Mouse (Mus musculus) forebrain, embryonic 14.5 days (tissue): Measurements from ENCODE around the gene Arfgap3. TPM values are rescaled to one million over a fixed set of nuclear protein-coding genes. Genes with fewer than 3 reads are reported as not detected.
"Not testable (repeated sequence)": the region's sequence is repeated elsewhere in the genome, so short reads cannot be mapped to it uniquely, and the experiment has no call there.

ENCODE experiments used
- ATAC-seq: fragments of 200-750 bp; cut with Nextera tagmentation; 2 replicates; pipeline ENCODE4 v1.8.0; 2017; ENCODE audit warnings: mild to moderate bottlenecking, moderate library complexity
- DNase-seq: peaks from one replicate; pipeline ENCODE4 v3.0.0-alpha.2; 2015; ENCODE audit warnings: low spot score
- H3K27ac ChIP-seq: fragments of 300-500 bp; sonication (generic); 2 replicates; pipeline ENCODE4 v1.5.1; 2014; ENCODE audit warnings: low read depth, mild to moderate bottlenecking, control low read depth, low read length, moderate library complexity
- H3K27me3 ChIP-seq: fragments of 300-500 bp; sonication (generic); replicated peaks from 2 replicates; pipeline ENCODE4 v1.6.1; 2014; ENCODE audit warnings: low read length, control low read depth, mixed read lengths; ENCODE audit not compliant: control insufficient read depth, insufficient read depth
- H3K36me3 ChIP-seq: fragments of 300-500 bp; sonication (generic); 2 replicates; pipeline ENCODE4 v1.6.1; 2014; ENCODE audit warnings: low read length, control low read depth; ENCODE audit not compliant: control insufficient read depth, insufficient read depth
- H3K4me1 ChIP-seq: fragments of 300-500 bp; sonication (generic); 2 replicates; pipeline ENCODE4 v1.6.1; 2014; ENCODE audit warnings: antibody characterized with exemption, low read length, control low read depth; ENCODE audit not compliant: control insufficient read depth, insufficient read depth
- H3K4me2 ChIP-seq: fragments of 300-500 bp; sonication (generic); 2 replicates; pipeline ENCODE4 v1.6.1; 2014; ENCODE audit warnings: mild to moderate bottlenecking, control low read depth, low read length
- H3K4me3 ChIP-seq: fragments of 300-500 bp; sonication (generic); 2 replicates; pipeline ENCODE4 v1.5.1; 2014; ENCODE audit warnings: low read depth, low read length, control low read depth
- H3K9ac ChIP-seq: fragments of 300-500 bp; sonication (generic); 2 replicates; pipeline ENCODE4 v1.6.1; 2014; ENCODE audit warnings: mild to moderate bottlenecking, low read length, control low read depth, moderate library complexity
- H3K9me3 ChIP-seq: fragments of 300-500 bp; sonication (generic); replicated peaks from 2 replicates; pipeline ENCODE4 v1.6.1; 2016; ENCODE audit warnings: low read length, control low read depth, mixed read lengths; ENCODE audit not compliant: control insufficient read depth
- WGBS: fragments of 180-500 bp; shearing (Covaris S2); extraction: QIAGEN DNeasy Blood & Tissue Kit; methylation state at CpG from one replicate; pipeline ENCODE4 v1.1.7; 2014; 5-methylcytosine and 5-hydroxymethylcytosine counted together
- polyA plus RNA-seq: library from polyadenylated mRNA; unstranded; fragments of >200 nt; fragmentation: Nextera tagmentation; extraction: Ambion mirVana; gene quantifications from 2 replicates; pipeline ENCODE4 v1.2.1, GENCODE M21; 2014

Arfgap3 gene
- polyA plus RNA-seq, 1 experiment from 2014 or later = 40.0 TPM

- Histone ChIP-seq H3K9me3 (no peaks in the 10 kb centered on the region), H3K27me3 (no peaks in the 10 kb centered on the region), H3K4me2 (no peak overlapping the region), H3K9ac (no peak overlapping the region), H3K27ac (no peak overlapping the region), H3K4me3 (no peak overlapping the region), H3K4me1 (no peaks in the 10 kb centered on the region), H3K36me3 (no peaks in the 10 kb centered on the region)
- DNase-seq (no peak), ATAC-seq (no peak)
- WGBS = 83% methylated on average over 11 of the region's 11 CpGs
Observed at GRCm38 (mm10) chr15:83281303-83281702, 68.7 kb downstream of the Arfgap3 start.

- Histone ChIP-seq H3K4me1 (no peaks in the 10 kb centered on the region), H3K9me3 (no peaks in the 10 kb centered on the region), H3K27ac (no peak overlapping the region), H3K27me3 (no peaks in the 10 kb centered on the region), H3K36me3 (no peaks in the 10 kb centered on the region), H3K4me3 (no peak overlapping the region), H3K4me2 (no peak overlapping the region), H3K9ac (no peak overlapping the region)
- DNase-seq = no peak
- no peak for ATAC-seq
- WGBS = 85% methylated on average over 5 of the region's 5 CpGs
Observed at GRCm38 (mm10) chr15:83278579-83278978, 71.5 kb downstream of the Arfgap3 start.

GRCm38 (mm10) chr15:83277451-83277850 lies 72.6 kb downstream of the Arfgap3 start:
- H3K36me3 ChIP-seq = no peaks in the 10 kb centered on the region
- no peak overlapping the region for H3K27ac ChIP-seq
- no peaks in the 10 kb centered on the region for H3K27me3 ChIP-seq
- H3K4me3 ChIP-seq = no peak overlapping the region
- no peak overlapping the region for H3K4me2 ChIP-seq
- H3K9me3 ChIP-seq = no peaks in the 10 kb centered on the region
- no peaks in the 10 kb centered on the region for H3K4me1 ChIP-seq
- 85% methylated on average over 4 of the region's 4 CpGs for WGBS
- no peak for ATAC-seq
- DNase-seq = no peak
- no peak overlapping the region for H3K9ac ChIP-seq

GRCm38 (mm10) chr15:83274237-83274636 lies 75.8 kb downstream of the Arfgap3 start:
- not testable (repeated sequence) for H3K27me3 ChIP-seq, ATAC-seq, H3K4me1 ChIP-seq, H3K4me3 ChIP-seq, DNase-seq, H3K9ac ChIP-seq, H3K36me3 ChIP-seq, H3K4me2 ChIP-seq, H3K27ac ChIP-seq, H3K9me3 ChIP-seq

- H3K36me3 ChIP-seq = no peaks in the 10 kb centered on the region
- no peak for DNase-seq
- H3K4me1 ChIP-seq = no peaks in the 10 kb centered on the region
- 90% methylated on average over 2 of the region's 2 CpGs for whole genome bisulfite sequencing
- H3K27me3 ChIP-seq = no peaks in the 10 kb centered on the region
- H3K27ac ChIP-seq = no peak overlapping the region
- no peak for ATAC-seq
- no peak overlapping the region for H3K9ac ChIP-seq
- H3K9me3 ChIP-seq = no peaks in the 10 kb centered on the region
- H3K4me3 ChIP-seq = no peak overlapping the region
- H3K4me2 ChIP-seq = no peak overlapping the region
Observed at GRCm38 (mm10) chr15:83273017-83273416, 77.0 kb downstream of the Arfgap3 start.

- not testable (repeated sequence) for H3K27me3 ChIP-seq
Observed at GRCm38 (mm10) chr15:83271221-83271620, 78.8 kb downstream of the Arfgap3 start.

GRCm38 (mm10) chr15:83269985-83270384 lies 80.1 kb downstream of the Arfgap3 start:
- not testable (repeated sequence) for H3K9ac ChIP-seq, H3K9me3 ChIP-seq, H3K4me2 ChIP-seq, H3K36me3 ChIP-seq, H3K27me3 ChIP-seq, H3K4me1 ChIP-seq, ATAC-seq, H3K4me3 ChIP-seq, DNase-seq, H3K27ac ChIP-seq
- 92% methylated on average over 6 of the region's 6 CpGs for WGBS

More at GRCm38 (mm10) chr15:83271221-83271620, 78.8 kb downstream of the Arfgap3 start:
- not testable (repeated sequence) for H3K9me3 ChIP-seq, H3K36me3 ChIP-seq, H3K9ac ChIP-seq, ATAC-seq, H3K4me2 ChIP-seq, H3K4me1 ChIP-seq, H3K27ac ChIP-seq, H3K4me3 ChIP-seq, DNase-seq
- 31% methylated on average over 9 of the region's 9 CpGs for WGBS

GRCm38 (mm10) chr15:83268428-83268827 lies 81.6 kb downstream of the Arfgap3 start:
- not testable (repeated sequence) for H3K4me3 ChIP-seq, H3K9me3 ChIP-seq, DNase-seq, H3K27me3 ChIP-seq, H3K36me3 ChIP-seq, H3K4me1 ChIP-seq, ATAC-seq, H3K27ac ChIP-seq, H3K9ac ChIP-seq, H3K4me2 ChIP-seq
- 66% methylated on average over 7 of the region's 7 CpGs for WGBS

GRCm38 (mm10) chr15:83265269-83265668 lies 84.8 kb downstream of the Arfgap3 start:
- H3K27ac ChIP-seq = no peak overlapping the region
- no peak for ATAC-seq
- no peak overlapping the region for H3K9ac ChIP-seq
- H3K4me2 ChIP-seq = no peak overlapping the region
- no peaks in the 10 kb centered on the region for H3K27me3 ChIP-seq
- no peaks in the 10 kb centered on the region for H3K36me3 ChIP-seq
- DNase-seq = no peak
- 23% methylated on average over 1 of the region's 1 CpGs for WGBS
- H3K4me1 ChIP-seq = no peaks in the 10 kb centered on the region
- H3K9me3 ChIP-seq = no peaks in the 10 kb centered on the region
- no peak overlapping the region for H3K4me3 ChIP-seq
